Mouse (Mus musculus): ENCODE measurements around the gene Lrp2. TPM values are rescaled to one million over a fixed set of nuclear protein-coding genes. Genes with fewer than 3 reads are reported as not detected.

The Lrp2 gene
- total and polyA plus RNA-seq, 3 experiments: 0.31 to 1.2 (median 0.84) TPM

GRCm38 (mm10) chr2:69619286-69619685, 33.4 kb upstream of the Lrp2 start:
- TF ChIP-seq EP300 (IDR thresholded peaks at IDR 0.05; ENCODE audit: insufficient read depth, low read depth, low read length): no peak
- TF ChIP-seq POLR2A (IDR thresholded peaks at IDR 0.05; ENCODE audit: insufficient read depth, low read depth, low read length): no peak
- no peak for TF ChIP-seq CTCF (IDR thresholded peaks at IDR 0.05)
- Histone ChIP-seq H3K79me2 (replicated peaks; ENCODE audit: control insufficient read depth, insufficient read depth, low read length) (no peaks in the 10 kb centered on the region), H3K4me3 (no peak overlapping the region), H3K36me3 (ENCODE audit: control insufficient read depth, insufficient read depth, low read length) (no peaks in the 10 kb centered on the region), H3K9ac (ENCODE audit: low read depth, low read length) (no peak overlapping the region), H3K4me1 (ENCODE audit: control insufficient read depth, insufficient read depth, low read length) (no peaks in the 10 kb centered on the region), H3K27me3 (ENCODE audit: control insufficient read depth, insufficient read depth, low read length) (no peaks in the 10 kb centered on the region), H3K27ac (no peak overlapping the region)
- intact Hi-C loops (cut with DNase I): no loop called here
- DNase-seq: no peak

GRCm38 (mm10) chr2:69618336-69618735, 32.5 kb upstream of the Lrp2 start:
- DNase-seq: no peak
- H3K27me3 ChIP-seq (ENCODE audit: control insufficient read depth, insufficient read depth, low read length): no peaks in the 10 kb centered on the region
- H3K4me1 ChIP-seq (ENCODE audit: control insufficient read depth, insufficient read depth, low read length): no peaks in the 10 kb centered on the region
- no peak overlapping the region for H3K9ac ChIP-seq (ENCODE audit: low read depth, low read length)
- no peak overlapping the region for H3K27ac ChIP-seq
- no peak for TF ChIP-seq CTCF (IDR thresholded peaks at IDR 0.05)
- no peak for TF ChIP-seq EP300 (IDR thresholded peaks at IDR 0.05; ENCODE audit: insufficient read depth, low read depth, low read length)
- TF ChIP-seq POLR2A (IDR thresholded peaks at IDR 0.05; ENCODE audit: insufficient read depth, low read depth, low read length): no peak
- intact Hi-C loops (cut with DNase I): no loop called here
- H3K36me3 ChIP-seq (ENCODE audit: control insufficient read depth, insufficient read depth, low read length): no peaks in the 10 kb centered on the region
- H3K4me3 ChIP-seq: no peak overlapping the region
- no peaks in the 10 kb centered on the region for H3K79me2 ChIP-seq (replicated peaks; ENCODE audit: control insufficient read depth, insufficient read depth, low read length)

GRCm38 (mm10) chr2:69613237-69613636, 27.4 kb upstream of the Lrp2 start:
- H3K4me1 ChIP-seq (ENCODE audit: control insufficient read depth, insufficient read depth, low read length): no peaks in the 10 kb centered on the region
- no peaks in the 10 kb centered on the region for H3K79me2 ChIP-seq (replicated peaks; ENCODE audit: control insufficient read depth, insufficient read depth, low read length)
- no peak overlapping the region for H3K27ac ChIP-seq
- H3K9ac ChIP-seq (ENCODE audit: low read depth, low read length): no peak overlapping the region
- no peaks in the 10 kb centered on the region for H3K27me3 ChIP-seq (ENCODE audit: control insufficient read depth, insufficient read depth, low read length)
- 50% methylated on average over 4 of the region's 4 CpGs for WGBS
- intact Hi-C loops (cut with DNase I): no loop called here
- no peaks in the 10 kb centered on the region for H3K36me3 ChIP-seq (ENCODE audit: control insufficient read depth, insufficient read depth, low read length)
- DNase-seq: no peak
- TF ChIP-seq POLR2A (IDR thresholded peaks at IDR 0.05; ENCODE audit: insufficient read depth, low read depth, low read length) (no peak), CTCF (IDR thresholded peaks at IDR 0.05) (no peak), EP300 (IDR thresholded peaks at IDR 0.05; ENCODE audit: insufficient read depth, low read depth, low read length) (no peak)
- H3K4me3 ChIP-seq: no peak overlapping the region

- TF ChIP-seq CTCF (IDR thresholded peaks at IDR 0.05) (no peak), POLR2A (IDR thresholded peaks at IDR 0.05; ENCODE audit: insufficient read depth, low read depth, low read length) (no peak), EP300 (IDR thresholded peaks at IDR 0.05; ENCODE audit: insufficient read depth, low read depth, low read length) (no peak)
- Histone ChIP-seq H3K4me1 (ENCODE audit: control insufficient read depth, insufficient read depth, low read length) (no peaks in the 10 kb centered on the region), H3K27ac (no peak overlapping the region), H3K4me3 (no peak overlapping the region), H3K79me2 (replicated peaks; ENCODE audit: control insufficient read depth, insufficient read depth, low read length) (no peaks in the 10 kb centered on the region), H3K36me3 (ENCODE audit: control insufficient read depth, insufficient read depth, low read length) (no peaks in the 10 kb centered on the region), H3K9ac (ENCODE audit: low read depth, low read length) (no peak overlapping the region), H3K27me3 (ENCODE audit: control insufficient read depth, insufficient read depth, low read length) (no peaks in the 10 kb centered on the region)
- WGBS: 61% methylated on average over 9 of the region's 9 CpGs
- intact Hi-C loops (cut with DNase I): no loop called here
- no peak for DNase-seq
Observed at GRCm38 (mm10) chr2:69612716-69613115, 26.9 kb upstream of the Lrp2 start.

- 25% methylated on average over 10 of the region's 10 CpGs for WGBS
- Histone ChIP-seq H3K9ac (ENCODE audit: low read depth, low read length) (no peak overlapping the region), H3K79me2 (replicated peaks; ENCODE audit: control insufficient read depth, insufficient read depth, low read length) (no peaks in the 10 kb centered on the region), H3K4me1 (ENCODE audit: control insufficient read depth, insufficient read depth, low read length) (no peaks in the 10 kb centered on the region), H3K27me3 (ENCODE audit: control insufficient read depth, insufficient read depth, low read length) (no peaks in the 10 kb centered on the region), H3K4me3 (no peak overlapping the region), H3K27ac (no peak overlapping the region), H3K36me3 (ENCODE audit: control insufficient read depth, insufficient read depth, low read length) (no peaks in the 10 kb centered on the region)
- no peak for TF ChIP-seq CTCF (IDR thresholded peaks at IDR 0.05)
- TF ChIP-seq POLR2A (IDR thresholded peaks at IDR 0.05; ENCODE audit: insufficient read depth, low read depth, low read length): no peak
- TF ChIP-seq EP300 (IDR thresholded peaks at IDR 0.05; ENCODE audit: insufficient read depth, low read depth, low read length): no peak
- intact Hi-C loops (cut with DNase I): no loop called here
- no peak for DNase-seq
Observed at GRCm38 (mm10) chr2:69612237-69612636, 26.4 kb upstream of the Lrp2 start.

- no peaks in the 10 kb centered on the region for H3K79me2 ChIP-seq (replicated peaks; ENCODE audit: control insufficient read depth, insufficient read depth, low read length)
- no peak for DNase-seq
- no peaks in the 10 kb centered on the region for H3K36me3 ChIP-seq (ENCODE audit: control insufficient read depth, insufficient read depth, low read length)
- no peak overlapping the region for H3K27ac ChIP-seq
- intact Hi-C loops (cut with DNase I): no loop called here
- no peaks in the 10 kb centered on the region for H3K27me3 ChIP-seq (ENCODE audit: control insufficient read depth, insufficient read depth, low read length)
- H3K4me1 ChIP-seq (ENCODE audit: control insufficient read depth, insufficient read depth, low read length): no peaks in the 10 kb centered on the region
- no peak overlapping the region for H3K9ac ChIP-seq (ENCODE audit: low read depth, low read length)
- 86% methylated on average over 3 of the region's 3 CpGs for WGBS
- no peak overlapping the region for H3K4me3 ChIP-seq
- TF ChIP-seq CTCF (IDR thresholded peaks at IDR 0.05) (no peak), POLR2A (IDR thresholded peaks at IDR 0.05; ENCODE audit: insufficient read depth, low read depth, low read length) (no peak), EP300 (IDR thresholded peaks at IDR 0.05; ENCODE audit: insufficient read depth, low read depth, low read length) (no peak)
Observed at GRCm38 (mm10) chr2:69606621-69607020, 20.8 kb upstream of the Lrp2 start.

Data from heart, adult 2 months (tissue).